Mouse (Mus musculus) intestine, embryonic 16.5 days (tissue): ENCODE measurements around the gene Trafd1. TPM values are rescaled to one million over a fixed set of nuclear protein-coding genes. Genes with fewer than 3 reads are reported as not detected.
A peak's percentile ranks its signal among the peaks of the same experiment; 100 is the strongest.

Experiments
- ATAC-seq: fragments of 200-750 bp; cut with Nextera tagmentation; 2 replicates; pipeline ENCODE4 v1.8.0; 2017; ENCODE audit warnings: moderate TSS enrichment, moderate library complexity
- H3K27ac ChIP-seq: fragments of 300-500 bp; sonication (generic); 2 replicates; pipeline ENCODE4 v1.5.1; 2014; ENCODE audit warnings: mild to moderate bottlenecking, low read length
- H3K27me3 ChIP-seq: fragments of 300-500 bp; sonication (generic); replicated peaks from 2 replicates; pipeline ENCODE4 v1.6.1; 2014; ENCODE audit warnings: low read length, control low read depth, mixed read lengths; ENCODE audit not compliant: control insufficient read depth, insufficient read depth
- H3K36me3 ChIP-seq: fragments of 300-500 bp; sonication (generic); 2 replicates; pipeline ENCODE4 v1.6.1; 2014; ENCODE audit warnings: low read length, control low read depth; ENCODE audit not compliant: control insufficient read depth, insufficient read depth
- H3K4me1 ChIP-seq: fragments of 300-500 bp; sonication (generic); 2 replicates; pipeline ENCODE4 v1.6.1; 2014; ENCODE audit warnings: low read length, control low read depth, mixed read lengths; ENCODE audit not compliant: control insufficient read depth, insufficient read depth
- H3K4me2 ChIP-seq: fragments of 300-500 bp; sonication (generic); 2 replicates; pipeline ENCODE4 v1.6.1; 2014; ENCODE audit warnings: low read depth, low read length, control low read depth
- H3K4me3 ChIP-seq: fragments of 300-500 bp; sonication (generic); 2 replicates; pipeline ENCODE4 v1.5.1; 2014; ENCODE audit warnings: mild to moderate bottlenecking, low read length
- H3K9ac ChIP-seq: fragments of 300-500 bp; sonication (generic); 2 replicates; pipeline ENCODE4 v1.6.1; 2014; ENCODE audit warnings: low read depth, low read length
- H3K9me3 ChIP-seq: fragments of 300-500 bp; sonication (generic); 2 replicates; pipeline ENCODE4 v1.6.1; 2016; ENCODE audit warnings: low read length, control low read depth; ENCODE audit not compliant: control insufficient read depth
- WGBS: fragments of 180-500 bp; shearing (Covaris S2); extraction: QIAGEN DNeasy Blood & Tissue Kit; methylation state at CpG from one replicate; pipeline ENCODE4 v1.1.7; 2014; 5-methylcytosine and 5-hydroxymethylcytosine counted together
- polyA plus RNA-seq: library from polyadenylated mRNA; unstranded; fragments of >200 nt; fragmentation: Nextera tagmentation; extraction: Ambion mirVana; gene quantifications from 2 replicates; pipeline ENCODE4 v1.2.1, GENCODE M21; 2015

The Trafd1 gene
- polyA plus RNA-seq, result 56.9 and 57.2 TPM in 2 replicates

DNA sequence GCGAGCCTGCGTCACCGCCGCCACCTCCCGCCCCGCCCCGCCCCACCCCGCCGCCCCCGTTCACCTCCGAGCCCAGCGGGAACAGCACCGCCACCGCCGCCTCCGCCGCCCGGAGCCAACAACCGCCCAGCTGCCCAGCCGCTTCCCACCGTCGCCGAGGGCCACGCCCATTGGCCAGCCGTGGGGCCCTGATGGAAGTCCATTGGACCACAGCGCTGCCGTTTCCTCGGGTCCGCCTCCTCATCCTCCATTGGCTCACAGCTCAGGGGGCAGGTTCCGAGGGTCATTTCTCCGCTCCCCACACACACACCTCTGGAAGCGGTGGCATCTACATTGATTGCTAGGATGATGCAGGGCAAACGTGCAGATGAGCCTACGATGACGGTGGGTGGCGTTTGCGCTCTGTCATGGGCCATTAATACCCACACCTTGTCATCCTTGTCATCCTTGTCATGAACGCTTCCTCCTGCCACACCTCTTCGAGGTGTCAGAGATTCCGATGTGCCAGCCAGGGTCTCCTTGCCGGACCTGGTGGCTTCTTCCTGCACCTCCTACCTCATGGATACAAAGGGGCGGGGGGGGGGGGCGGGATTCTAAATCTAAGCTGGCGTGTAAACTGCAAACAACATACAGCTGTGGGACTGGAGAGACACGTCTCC lies at the start of gene Trafd1:
TSS of gene Trafd1 (minus strand) at position 172 of the 659 bp plus-strand sequence.
- Histone ChIP-seq H3K27me3 (no peaks in the 10 kb centered on the region), H3K27ac (peak within 1 kb of the TSS; percentile 94), H3K9me3 (no peaks in the 10 kb centered on the region), H3K36me3 (peaks cover 5% of the 10 kb centered on the region; the same call in 1 of the 2 replicates), H3K4me1 (peaks cover 30% of the 10 kb centered on the region), H3K4me3 (peak within 1 kb of the TSS; percentile 76), H3K9ac (peak within 1 kb of the TSS; percentile 85), H3K4me2 (peak within 1 kb of the TSS; percentile 69)
- ATAC-seq, result peak; percentile 96
- 1% methylated on average over 33 of the region's 45 CpGs for WGBS

DNA sequence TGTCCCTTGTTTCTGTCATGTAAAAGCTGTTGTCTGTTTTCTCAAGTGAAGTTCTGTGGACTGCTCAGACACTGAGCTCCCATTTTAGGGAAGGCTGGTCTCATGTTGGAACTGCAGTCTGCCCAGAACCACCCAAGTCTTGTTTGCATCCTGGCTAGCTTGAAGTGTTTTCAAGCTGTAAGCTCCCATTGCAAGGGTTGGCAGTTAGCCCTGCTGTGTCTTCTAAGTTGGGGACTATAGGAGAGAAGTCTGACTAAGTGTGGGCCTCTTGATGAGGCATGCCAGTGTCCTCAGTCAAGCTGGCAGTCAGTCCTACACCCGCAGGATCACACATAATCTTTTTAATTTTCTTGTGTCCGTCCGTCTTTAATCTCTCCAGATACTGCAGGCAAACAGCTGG lies 43.5 kb upstream of the Trafd1 start:
- WGBS, result 94% methylated on average over 3 of the region's 3 CpGs
- no peaks in the 10 kb centered on the region for H3K27me3 ChIP-seq
- no peaks in the 10 kb centered on the region for H3K4me1 ChIP-seq
- ATAC-seq, result no peak
- H3K36me3 ChIP-seq, result peaks cover 20% of the 10 kb centered on the region
- no peak overlapping the region for H3K27ac ChIP-seq
- H3K9ac ChIP-seq, result no peak overlapping the region
- no peak overlapping the region for H3K4me2 ChIP-seq
- H3K4me3 ChIP-seq, result no peak overlapping the region
- H3K9me3 ChIP-seq, result no peaks in the 10 kb centered on the region

DNA sequence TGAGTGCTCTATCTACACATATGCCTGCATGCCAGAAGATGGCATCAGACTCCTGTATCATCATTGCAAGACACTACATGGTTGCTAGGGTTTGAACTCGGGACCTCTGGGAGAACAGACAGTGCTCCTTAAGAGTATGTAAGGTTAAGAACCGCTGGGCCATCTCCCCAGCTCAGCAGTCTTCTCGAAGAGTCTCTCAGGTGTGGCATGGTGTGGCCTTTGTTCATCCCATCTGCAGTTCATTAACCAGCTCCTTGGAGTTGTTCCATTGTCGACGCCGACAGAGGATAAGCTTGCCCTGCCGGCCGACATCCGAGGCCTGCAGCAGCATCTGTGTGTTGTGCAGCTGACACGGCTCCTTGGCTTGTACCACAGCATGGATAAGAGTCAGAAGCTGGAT lies 37.9 kb upstream of the Trafd1 start:
- no peaks in the 10 kb centered on the region for H3K27me3 ChIP-seq
- no peaks in the 10 kb centered on the region for H3K9me3 ChIP-seq
- WGBS, result 90% methylated on average over 10 of the region's 10 CpGs
- ATAC-seq, result no peak
- H3K4me3 ChIP-seq, result no peak overlapping the region
- no peak overlapping the region for H3K9ac ChIP-seq
- H3K4me1 ChIP-seq, result no peaks in the 10 kb centered on the region
- peaks cover 41% of the 10 kb centered on the region for H3K36me3 ChIP-seq
- no peak overlapping the region for H3K4me2 ChIP-seq
- H3K27ac ChIP-seq, result no peak overlapping the region

DNA sequence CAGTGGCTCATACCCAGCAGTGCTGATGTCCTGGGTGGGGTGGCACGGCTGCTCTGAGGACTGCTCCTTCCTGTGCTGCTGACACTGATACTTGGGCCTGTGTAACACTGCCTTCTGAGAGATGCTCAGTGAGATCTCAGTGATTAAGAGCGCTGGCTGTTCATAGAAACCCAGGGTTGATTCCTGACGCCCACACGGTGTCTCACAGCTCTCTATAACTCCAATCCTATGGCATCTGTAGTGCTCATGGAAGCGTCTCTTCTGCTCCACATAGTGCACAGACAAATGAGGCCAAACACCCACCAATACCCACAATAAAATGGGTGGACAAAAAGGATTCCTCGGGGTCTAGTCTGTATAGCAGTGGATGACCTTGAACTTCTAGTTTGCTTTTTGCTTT lies 37.4 kb upstream of the Trafd1 start:
- no peak for ATAC-seq
- H3K36me3 ChIP-seq, result peaks cover 43% of the 10 kb centered on the region
- H3K27ac ChIP-seq, result no peak overlapping the region
- no peaks in the 10 kb centered on the region for H3K9me3 ChIP-seq
- H3K4me2 ChIP-seq, result no peak overlapping the region
- no peak overlapping the region for H3K4me3 ChIP-seq
- H3K4me1 ChIP-seq, result no peaks in the 10 kb centered on the region
- whole genome bisulfite sequencing, result 96% methylated on average over 6 of the region's 6 CpGs
- H3K27me3 ChIP-seq, result no peaks in the 10 kb centered on the region
- no peak overlapping the region for H3K9ac ChIP-seq

DNA sequence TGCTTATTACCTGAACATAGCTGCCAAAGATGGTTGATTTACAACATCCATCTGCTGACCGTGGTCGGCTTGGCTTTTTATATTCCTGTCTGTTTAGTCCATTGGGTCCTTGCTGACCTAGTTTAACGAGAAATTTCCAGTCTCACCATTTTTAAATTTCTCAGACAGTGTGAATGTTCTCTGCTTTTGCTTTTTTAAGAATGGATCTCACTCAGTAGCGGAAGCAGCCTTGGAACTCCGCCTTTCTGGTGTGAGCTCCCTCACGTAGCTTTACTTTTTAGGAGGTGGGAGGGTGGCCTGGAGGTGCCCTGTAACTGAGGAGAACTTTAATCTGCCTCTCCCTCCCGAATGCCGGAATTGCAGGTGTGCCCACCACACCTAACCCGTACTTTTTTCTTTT lies 35.3 kb upstream of the Trafd1 start:
- Histone ChIP-seq H3K27me3 (no peaks in the 10 kb centered on the region), H3K9me3 (no peaks in the 10 kb centered on the region), H3K4me1 (no peaks in the 10 kb centered on the region), H3K4me3 (no peak overlapping the region), H3K36me3 (peaks cover 42% of the 10 kb centered on the region), H3K4me2 (no peak overlapping the region), H3K27ac (no peak overlapping the region), H3K9ac (no peak overlapping the region)
- no peak for ATAC-seq
- WGBS, result 90% methylated on average over 9 of the region's 9 CpGs

DNA sequence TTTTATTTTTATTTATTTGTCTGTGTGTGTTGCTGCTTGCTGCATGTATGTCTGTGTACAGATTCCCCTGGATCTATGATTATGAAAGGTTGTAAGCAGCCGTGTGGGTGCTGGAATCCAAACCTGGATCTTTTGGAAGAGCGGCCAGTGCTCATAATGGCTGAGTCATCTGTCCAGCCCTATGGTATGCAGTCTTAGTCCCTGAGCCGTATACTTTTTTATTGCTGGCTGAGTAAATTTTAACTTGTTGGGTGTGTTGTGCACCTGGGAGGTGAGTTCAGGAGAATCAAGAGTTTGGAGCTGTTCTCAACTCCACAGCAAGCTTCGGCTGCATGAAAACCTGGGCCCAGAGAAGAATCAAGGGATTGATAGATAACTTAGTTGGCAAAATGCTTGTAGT lies 25.5 kb upstream of the Trafd1 start:
- Histone ChIP-seq H3K27me3 (no peaks in the 10 kb centered on the region), H3K4me1 (peaks cover 3% of the 10 kb centered on the region; the same call in 1 of the 2 replicates), H3K9ac (no peak overlapping the region), H3K9me3 (no peaks in the 10 kb centered on the region), H3K4me3 (no peak overlapping the region), H3K36me3 (peaks cover 12% of the 10 kb centered on the region), H3K27ac (no peak overlapping the region), H3K4me2 (no peak overlapping the region)
- peak; percentile 74; the same call in 1 of the 2 replicates for ATAC-seq
- 64% methylated on average over 4 of the region's 4 CpGs for WGBS

DNA sequence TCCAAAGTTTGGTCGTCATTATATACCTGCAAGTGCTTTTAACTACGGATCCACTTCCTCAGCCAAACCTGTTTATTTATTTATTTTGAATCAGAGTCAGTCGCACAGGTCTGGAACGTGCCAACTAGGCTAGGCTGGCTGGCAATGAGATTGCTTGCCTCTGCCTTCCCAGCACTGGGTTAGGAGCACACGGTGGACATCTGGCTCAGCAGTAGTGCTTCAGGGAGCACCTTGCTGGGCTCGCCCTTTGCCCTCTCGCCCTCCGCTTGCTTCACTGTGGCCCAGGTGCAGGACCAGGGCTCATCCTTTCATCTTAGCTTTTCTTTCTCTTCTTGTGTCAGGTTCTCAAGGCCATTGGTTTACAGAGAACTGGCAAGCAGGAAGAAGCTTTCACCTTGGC lies 22.4 kb upstream of the Trafd1 start:
- H3K9ac ChIP-seq, result no peak overlapping the region
- 84% methylated on average over 8 of the region's 8 CpGs for WGBS
- H3K27me3 ChIP-seq, result no peaks in the 10 kb centered on the region
- peaks cover 3% of the 10 kb centered on the region; the same call in 1 of the 2 replicates for H3K4me1 ChIP-seq
- no peak overlapping the region for H3K4me3 ChIP-seq
- no peak for ATAC-seq
- no peak overlapping the region for H3K27ac ChIP-seq
- no peak overlapping the region for H3K4me2 ChIP-seq
- peaks cover 2% of the 10 kb centered on the region; the same call in 1 of the 2 replicates for H3K36me3 ChIP-seq
- no peaks in the 10 kb centered on the region for H3K9me3 ChIP-seq

DNA sequence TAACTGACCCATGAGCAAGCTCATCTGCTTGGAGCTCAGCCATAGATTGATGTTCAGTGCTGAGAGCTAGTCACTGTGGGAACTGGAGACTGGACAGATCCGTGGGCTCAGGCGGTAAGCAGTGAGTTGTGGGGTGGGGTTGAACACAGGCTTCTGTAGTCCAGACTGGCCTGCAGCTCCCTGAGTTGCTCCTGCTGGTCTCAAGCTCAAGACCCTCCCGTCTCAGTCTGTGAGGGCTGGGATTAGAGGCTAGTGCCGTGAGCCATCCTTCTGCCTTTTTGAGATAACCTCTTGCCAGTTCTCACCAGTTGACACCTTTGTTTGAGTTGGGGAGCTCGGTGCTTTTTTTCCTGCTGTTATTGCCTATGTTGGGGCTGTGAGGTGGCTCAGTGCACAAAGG lies 15.4 kb upstream of the Trafd1 start:
- Histone ChIP-seq H3K4me2 (no peak overlapping the region), H3K4me3 (no peak overlapping the region), H3K27me3 (no peaks in the 10 kb centered on the region), H3K36me3 (no peaks in the 10 kb centered on the region), H3K27ac (no peak overlapping the region), H3K9me3 (no peaks in the 10 kb centered on the region), H3K4me1 (peaks cover 20% of the 10 kb centered on the region), H3K9ac (peak overlapping the region; percentile 14; the same call in 1 of the 2 replicates)
- ATAC-seq, result no peak
- 74% methylated on average over 5 of the region's 5 CpGs for WGBS

DNA sequence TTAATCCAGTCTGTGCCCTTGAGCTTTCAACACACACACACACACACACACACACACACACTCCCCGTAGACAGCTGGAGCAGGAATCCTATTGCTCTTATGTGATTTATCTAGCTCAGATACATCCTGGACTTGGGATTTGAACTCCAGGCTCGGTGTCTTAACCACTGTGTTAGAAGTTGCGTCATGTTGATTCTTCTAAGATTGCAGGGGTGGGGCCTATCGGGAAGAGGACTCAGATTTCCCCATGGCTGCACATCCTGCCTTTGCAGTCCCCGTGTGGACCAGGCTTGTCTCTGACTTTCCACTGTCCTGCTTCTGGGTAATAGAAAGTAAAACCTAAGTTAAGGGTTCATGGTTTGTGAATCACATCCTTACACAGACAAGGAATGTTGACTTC lies 14.6 kb upstream of the Trafd1 start:
- ATAC-seq, result no peak
- no peak overlapping the region for H3K4me2 ChIP-seq
- no peaks in the 10 kb centered on the region for H3K36me3 ChIP-seq
- H3K4me3 ChIP-seq, result no peak overlapping the region
- no peak overlapping the region for H3K9ac ChIP-seq
- WGBS, result 46% methylated on average over 5 of the region's 5 CpGs
- H3K4me1 ChIP-seq, result peaks cover 20% of the 10 kb centered on the region
- H3K27me3 ChIP-seq, result no peaks in the 10 kb centered on the region
- no peaks in the 10 kb centered on the region for H3K9me3 ChIP-seq
- H3K27ac ChIP-seq, result peak overlapping the region; percentile 23

DNA sequence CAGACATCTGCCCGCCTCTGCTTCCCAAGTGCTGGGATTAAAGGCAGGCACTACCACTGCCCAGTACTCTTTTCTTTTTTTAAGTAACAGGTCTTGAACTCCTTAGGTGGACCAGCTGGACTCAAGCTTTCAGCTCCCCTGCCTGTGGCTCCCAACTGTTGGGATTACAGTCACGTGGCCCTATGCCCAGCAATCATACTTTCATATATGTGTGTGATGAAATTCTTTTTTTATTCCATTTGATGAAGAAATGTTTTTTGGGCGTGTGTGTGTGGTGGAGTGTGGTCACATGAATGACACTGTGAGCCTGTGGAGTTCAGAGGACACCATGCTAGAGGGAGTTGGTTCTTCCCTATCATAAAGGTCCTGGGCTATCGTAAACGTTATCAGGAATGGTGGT lies 14.1 kb upstream of the Trafd1 start:
- H3K27ac ChIP-seq, result peak overlapping the region; percentile 45
- WGBS, result 69% methylated on average over 5 of the region's 5 CpGs
- no peaks in the 10 kb centered on the region for H3K27me3 ChIP-seq
- peaks cover 20% of the 10 kb centered on the region for H3K4me1 ChIP-seq
- H3K4me2 ChIP-seq, result peak overlapping the region; percentile 85
- ATAC-seq, result peak; percentile 34; the same call in 1 of the 2 replicates
- H3K4me3 ChIP-seq, result peak overlapping the region; percentile 92
- H3K9ac ChIP-seq, result peak overlapping the region; percentile 90
- no peaks in the 10 kb centered on the region for H3K9me3 ChIP-seq
- no peaks in the 10 kb centered on the region for H3K36me3 ChIP-seq
